Mouse (Mus musculus): Measurements from ENCODE around the gene Rragc. TPM values are rescaled to one million over a fixed set of nuclear protein-coding genes. Genes with fewer than 3 reads are reported as not detected.
"Not testable (repeated sequence)": the region's sequence is repeated elsewhere in the genome, so short reads cannot be mapped to it uniquely, and the experiment has no call there.

The Rragc gene
- polyA plus RNA-seq, 1 experiment from 2014 or later = 38.8 TPM

DNA sequence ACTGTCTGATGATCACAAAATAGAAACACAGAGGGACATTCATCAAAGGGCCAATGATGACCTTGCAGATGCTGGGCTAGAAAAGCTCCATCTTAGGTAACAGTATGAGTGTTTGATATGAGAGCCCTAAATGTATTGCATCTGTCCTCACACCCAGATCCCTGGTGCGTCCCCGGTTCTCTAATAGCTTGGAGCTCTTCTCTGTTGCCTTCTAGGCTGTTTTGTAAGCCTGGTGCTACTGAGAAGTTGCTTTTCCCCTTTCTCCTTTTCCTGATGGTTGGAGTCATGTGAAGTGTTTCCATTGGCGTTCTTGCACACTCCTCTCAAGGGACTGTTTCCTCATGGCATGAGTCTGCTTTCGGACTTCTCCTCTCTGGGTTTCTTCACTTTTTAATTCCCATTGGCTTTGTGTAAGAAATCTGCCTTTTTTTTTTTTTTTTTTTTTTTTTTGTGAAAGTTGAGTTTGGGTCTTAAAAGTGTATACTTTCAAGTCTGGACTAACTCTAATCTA lies 3.9 kb downstream of the Rragc start:
- no peaks in the 10 kb centered on the region for H3K9me3 ChIP-seq (replicated peaks)
- H3K4me1 ChIP-seq = peaks cover 24% of the 10 kb centered on the region
- no peak overlapping the region for H3K27ac ChIP-seq
- H3K4me2 ChIP-seq = no peak overlapping the region
- no peak overlapping the region for H3K4me3 ChIP-seq
- peaks cover 54% of the 10 kb centered on the region for H3K36me3 ChIP-seq
- WGBS (ENCODE audit: insufficient replicate concordance) = 85% methylated on average over 4 of the region's 4 CpGs
- no peaks in the 10 kb centered on the region for H3K27me3 ChIP-seq (replicated peaks)
- H3K9ac ChIP-seq = no peak overlapping the region
- ATAC-seq = no peak

- Histone ChIP-seq H3K4me2 (no peak overlapping the region), H3K4me1 (0 out of 2 replicates have a peak, but pooled peaks cover 2% of the 10 kb centered on the region), H3K9ac (no peak overlapping the region), H3K36me3 (peaks cover 96% of the 10 kb centered on the region), H3K9me3 (replicated peaks) (no peaks in the 10 kb centered on the region), H3K27me3 (replicated peaks) (no peaks in the 10 kb centered on the region), H3K4me3 (no peak overlapping the region), H3K27ac (0 out of 2 replicates have a peak overlapping the region, but pooled peaks have one; percentile 45)
- peak; percentile 57; the same call in 1 of the 2 replicates for ATAC-seq
Measured at GRCm38 (mm10) chr4:123927961-123928360, 10.7 kb downstream of the Rragc start.

DNA sequence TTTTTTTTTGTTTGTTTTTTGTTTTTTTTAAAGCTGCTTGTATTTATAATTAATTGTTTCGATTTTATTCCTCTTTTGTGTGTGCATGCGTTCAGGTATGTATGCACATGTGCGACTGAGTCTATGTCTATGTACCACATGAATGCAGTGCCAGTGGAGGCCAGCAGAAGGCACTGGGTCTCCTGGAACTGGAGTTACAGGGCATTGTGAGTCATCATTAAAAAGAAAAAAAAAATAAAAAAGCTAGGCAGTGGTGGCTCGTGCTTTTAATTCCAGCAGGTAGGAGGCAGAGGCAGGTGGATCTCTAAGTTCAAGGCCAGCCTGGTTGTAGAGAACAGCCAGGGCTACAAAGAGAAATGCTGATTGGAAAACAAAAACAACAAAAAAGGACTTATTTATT lies 12.7 kb downstream of the Rragc start:
- 84% methylated on average over 4 of the region's 4 CpGs for WGBS (ENCODE audit: insufficient replicate concordance)
- no peak overlapping the region for H3K4me2 ChIP-seq
- H3K9ac ChIP-seq = no peak overlapping the region
- no peak overlapping the region for H3K4me3 ChIP-seq
- no peaks in the 10 kb centered on the region for H3K9me3 ChIP-seq (replicated peaks)
- no peak for ATAC-seq
- no peak overlapping the region for H3K27ac ChIP-seq
- H3K4me1 ChIP-seq = 0 out of 2 replicates have a peak, but pooled peaks cover 2% of the 10 kb centered on the region
- peaks cover 97% of the 10 kb centered on the region for H3K36me3 ChIP-seq
- H3K27me3 ChIP-seq (replicated peaks) = no peaks in the 10 kb centered on the region

DNA sequence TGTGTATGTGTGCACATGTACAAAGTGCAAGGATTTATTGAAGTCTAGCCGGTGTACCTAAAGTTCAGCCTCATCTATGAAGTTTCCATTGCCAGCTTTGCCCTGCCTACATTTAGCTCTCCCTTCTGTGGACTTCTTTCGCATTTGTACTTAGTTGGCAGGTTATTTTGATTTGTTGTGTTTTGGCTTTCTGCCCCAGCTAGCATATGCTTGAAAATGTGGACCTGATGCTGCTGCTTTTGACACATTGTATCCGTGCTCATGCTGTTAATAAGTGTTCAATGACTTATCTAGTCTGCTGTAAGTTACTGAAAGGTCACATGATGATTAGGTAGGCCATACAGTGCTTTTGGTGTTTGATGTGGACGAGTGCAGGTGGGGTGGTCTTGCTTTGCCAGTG lies 17.1 kb downstream of the Rragc start:
- H3K9me3 ChIP-seq (replicated peaks) = no peaks in the 10 kb centered on the region
- H3K4me1 ChIP-seq = no peaks in the 10 kb centered on the region
- H3K36me3 ChIP-seq = peaks cover 79% of the 10 kb centered on the region
- WGBS (ENCODE audit: insufficient replicate concordance) = 76% methylated on average over 4 of the region's 4 CpGs
- H3K9ac ChIP-seq = no peak overlapping the region
- no peak overlapping the region for H3K4me3 ChIP-seq
- no peak for ATAC-seq
- no peak overlapping the region for H3K4me2 ChIP-seq
- H3K27ac ChIP-seq = no peak overlapping the region
- no peaks in the 10 kb centered on the region for H3K27me3 ChIP-seq (replicated peaks)

GRCm38 (mm10) chr4:123936059-123936458 lies 18.8 kb downstream of the Rragc start:
- no peak for ATAC-seq
- H3K4me2 ChIP-seq = no peak overlapping the region

DNA sequence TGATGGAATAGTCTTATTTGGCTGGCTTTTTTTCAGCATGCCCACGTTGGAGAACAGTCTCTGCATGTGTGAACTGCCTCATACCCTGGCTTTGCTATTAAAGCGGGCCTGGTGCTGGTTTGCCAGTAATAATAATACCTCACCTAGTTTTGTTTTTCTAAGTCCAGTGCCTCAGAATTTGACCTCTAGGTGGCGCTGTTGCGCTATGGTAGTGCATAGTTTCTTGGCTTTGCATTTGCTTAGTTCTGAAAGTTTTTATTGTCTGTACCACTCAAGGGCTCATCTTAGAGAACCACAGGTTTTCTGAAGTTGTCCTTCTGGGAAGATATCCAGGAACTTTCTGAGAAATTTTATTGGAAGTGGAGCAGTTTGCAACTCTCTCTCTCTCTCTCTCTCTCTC lies 22.6 kb downstream of the Rragc start:
- Histone ChIP-seq H3K4me2 (no peak overlapping the region), H3K9ac (no peak overlapping the region), H3K27me3 (replicated peaks) (no peaks in the 10 kb centered on the region), H3K4me1 (no peaks in the 10 kb centered on the region), H3K27ac (no peak overlapping the region), H3K9me3 (replicated peaks) (no peaks in the 10 kb centered on the region), H3K4me3 (no peak overlapping the region), H3K36me3 (peaks cover 27% of the 10 kb centered on the region)
- WGBS (ENCODE audit: insufficient replicate concordance) = 6% methylated on average over 4 of the region's 4 CpGs
- ATAC-seq = no peak

More at GRCm38 (mm10) chr4:123936059-123936458, 18.8 kb downstream of the Rragc start:
- 82% methylated on average over 7 of the region's 7 CpGs for WGBS (ENCODE audit: insufficient replicate concordance)
- Histone ChIP-seq H3K9ac (no peak overlapping the region), H3K27me3 (replicated peaks) (no peaks in the 10 kb centered on the region), H3K4me1 (no peaks in the 10 kb centered on the region), H3K27ac (no peak overlapping the region), H3K36me3 (peaks cover 62% of the 10 kb centered on the region), H3K9me3 (replicated peaks) (no peaks in the 10 kb centered on the region), H3K4me3 (no peak overlapping the region)

GRCm38 (mm10) chr4:123940878-123941277 lies 23.6 kb downstream of the Rragc start:
- H3K27me3 ChIP-seq (replicated peaks); H3K4me3 ChIP-seq; H3K4me1 ChIP-seq; H3K9ac ChIP-seq; ATAC-seq; H3K9me3 ChIP-seq (replicated peaks); H3K27ac ChIP-seq; H3K4me2 ChIP-seq: not testable (repeated sequence)
- H3K36me3 ChIP-seq = peaks cover 17% of the 10 kb centered on the region
- WGBS (ENCODE audit: insufficient replicate concordance) = 51% methylated on average over 7 of the region's 7 CpGs

DNA sequence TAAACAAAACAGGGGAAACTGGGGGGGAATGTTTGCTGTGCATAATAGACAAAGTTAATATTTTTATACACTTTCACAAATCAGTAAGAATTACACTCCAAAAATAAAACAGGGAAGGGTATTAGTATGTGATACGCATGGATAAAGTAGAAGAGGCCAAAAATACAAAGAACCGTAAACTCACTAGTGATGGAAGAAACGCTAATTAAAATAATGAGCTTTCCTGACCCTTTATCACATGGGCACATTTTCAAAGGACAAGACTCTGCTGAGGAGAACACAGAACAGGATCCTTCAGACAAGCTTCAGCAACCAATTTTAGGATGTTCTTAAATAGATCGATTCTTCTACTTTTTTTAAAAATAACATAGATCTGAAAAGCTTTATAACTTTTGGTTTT lies 29.5 kb downstream of the Rragc start:
- no peaks in the 10 kb centered on the region for H3K9me3 ChIP-seq (replicated peaks)
- H3K4me2 ChIP-seq = no peak overlapping the region
- no peaks in the 10 kb centered on the region for H3K36me3 ChIP-seq
- no peak for ATAC-seq
- WGBS (ENCODE audit: insufficient replicate concordance) = 68% methylated on average over 4 of the region's 4 CpGs
- 0 out of 2 replicates have a peak, but pooled peaks cover 7% of the 10 kb centered on the region for H3K27me3 ChIP-seq (replicated peaks)
- no peak overlapping the region for H3K27ac ChIP-seq
- no peak overlapping the region for H3K4me3 ChIP-seq
- no peak overlapping the region for H3K9ac ChIP-seq
- no peaks in the 10 kb centered on the region for H3K4me1 ChIP-seq

DNA sequence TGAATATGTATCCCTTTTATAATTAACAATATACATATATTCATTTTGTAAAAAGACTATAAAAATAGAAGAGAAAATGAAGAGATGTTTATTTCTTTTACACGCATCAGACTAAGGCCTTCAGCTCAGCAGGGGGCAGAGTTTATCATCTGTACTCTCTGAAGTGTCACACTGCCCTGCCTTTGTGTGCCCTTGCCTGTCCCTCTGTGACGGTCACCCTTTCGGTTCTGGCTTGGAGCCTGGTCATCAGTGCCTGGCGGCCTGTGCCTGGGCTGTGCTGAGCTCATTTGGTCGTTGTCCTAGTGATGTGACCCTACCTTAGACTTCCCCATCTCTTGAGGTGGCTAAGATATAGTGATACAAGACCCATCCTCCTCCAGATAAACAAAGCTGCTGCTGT lies 29.9 kb downstream of the Rragc start:
- Histone ChIP-seq H3K36me3 (no peaks in the 10 kb centered on the region), H3K9me3 (replicated peaks) (no peaks in the 10 kb centered on the region), H3K4me2 (no peak overlapping the region), H3K4me1 (no peaks in the 10 kb centered on the region), H3K27ac (no peak overlapping the region), H3K27me3 (replicated peaks) (0 out of 2 replicates have a peak, but pooled peaks cover 7% of the 10 kb centered on the region), H3K9ac (no peak overlapping the region), H3K4me3 (no peak overlapping the region)
- WGBS (ENCODE audit: insufficient replicate concordance) = 52% methylated on average over 5 of the region's 5 CpGs
- no peak for ATAC-seq

DNA sequence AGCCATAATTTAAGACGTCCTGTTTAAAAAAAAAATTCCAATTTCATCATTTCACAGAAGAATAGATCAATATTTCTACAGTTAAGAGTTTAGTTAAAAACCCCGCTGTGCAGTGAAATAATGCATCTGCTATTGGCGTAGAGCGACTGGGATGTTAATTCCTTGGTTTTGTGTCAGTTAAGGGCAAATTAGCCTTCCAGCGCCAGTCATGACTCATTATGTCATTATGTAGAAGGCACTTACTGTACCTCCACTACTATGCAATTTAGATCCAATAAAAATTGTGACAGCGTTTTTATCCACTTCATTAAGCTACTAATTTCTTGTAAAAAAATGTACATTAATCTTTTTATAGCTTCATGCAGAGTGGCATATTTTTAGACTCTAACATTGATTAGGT lies 31.7 kb downstream of the Rragc start:
- Histone ChIP-seq H3K4me1 (no peaks in the 10 kb centered on the region), H3K9me3 (replicated peaks) (no peaks in the 10 kb centered on the region), H3K36me3 (no peaks in the 10 kb centered on the region), H3K27me3 (replicated peaks) (0 out of 2 replicates have a peak, but pooled peaks cover 7% of the 10 kb centered on the region), H3K9ac (no peak overlapping the region), H3K4me3 (no peak overlapping the region), H3K4me2 (no peak overlapping the region), H3K27ac (no peak overlapping the region)
- WGBS (ENCODE audit: insufficient replicate concordance) = 73% methylated on average over 6 of the region's 6 CpGs
- no peak for ATAC-seq

DNA sequence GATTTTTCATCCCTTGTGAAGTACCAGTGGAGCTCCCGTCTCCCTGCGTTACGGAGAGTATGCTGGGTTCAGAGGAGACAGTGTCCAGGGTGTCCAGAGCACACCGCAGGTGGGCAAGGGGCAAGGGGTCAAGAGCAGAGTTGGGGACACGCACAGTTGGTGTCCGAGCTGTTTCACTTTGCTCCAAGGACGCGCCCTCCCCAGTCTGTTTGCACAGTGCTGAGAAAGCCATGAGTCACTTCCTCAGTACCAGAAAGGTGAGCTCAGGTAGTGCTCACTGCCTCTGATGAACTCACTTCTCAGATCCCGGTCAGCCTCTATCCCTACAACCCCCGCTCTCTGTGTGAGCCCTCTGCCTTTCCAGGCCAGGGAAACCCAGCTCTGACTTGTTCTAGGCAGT lies 32.4 kb downstream of the Rragc start:
- H3K4me2 ChIP-seq = no peak overlapping the region
- no peaks in the 10 kb centered on the region for H3K36me3 ChIP-seq
- no peak for ATAC-seq
- H3K9me3 ChIP-seq (replicated peaks) = no peaks in the 10 kb centered on the region
- H3K27ac ChIP-seq = no peak overlapping the region
- H3K27me3 ChIP-seq (replicated peaks) = 0 out of 2 replicates have a peak, but pooled peaks cover 7% of the 10 kb centered on the region
- H3K9ac ChIP-seq = no peak overlapping the region
- 66% methylated on average over 10 of the region's 10 CpGs for WGBS (ENCODE audit: insufficient replicate concordance)
- H3K4me1 ChIP-seq = no peaks in the 10 kb centered on the region
- no peak overlapping the region for H3K4me3 ChIP-seq

- Histone ChIP-seq H3K9me3 (replicated peaks) (no peaks in the 10 kb centered on the region), H3K4me2 (no peak overlapping the region), H3K4me3 (no peak overlapping the region), H3K9ac (no peak overlapping the region), H3K4me1 (no peaks in the 10 kb centered on the region), H3K27ac (no peak overlapping the region), H3K27me3 (replicated peaks) (peaks cover 23% of the 10 kb centered on the region), H3K36me3 (no peaks in the 10 kb centered on the region)
- WGBS (ENCODE audit: insufficient replicate concordance) = 28% methylated on average over 7 of the region's 8 CpGs
- no peak for ATAC-seq
Measured at GRCm38 (mm10) chr4:123952059-123952458, 34.8 kb downstream of the Rragc start.

All from liver, embryonic 12.5 days (tissue).